Mouse (Mus musculus) liver, adult 2 months (tissue): ENCODE results near the gene Gnai2. TPM values are rescaled to one million over a fixed set of nuclear protein-coding genes. Genes with fewer than 3 reads are reported as not detected.

ENCODE experiments used
- DNase-seq: peaks from one replicate; pipeline ENCODE4 v3.0.0-alpha.2; 2011; ENCODE audit warnings: low read depth, low spot score; ENCODE audit errors: extremely low read depth
- H3K27ac ChIP-seq: fragments of 200-500 bp; replicated peaks from 2 replicates; pipeline ENCODE4 v1.5.1; 2012; ENCODE audit warnings: low read depth, mild to moderate bottlenecking, control low read depth, inconsistent platforms, low read length; ENCODE audit not compliant: insufficient read depth
- H3K27me3 ChIP-seq: fragments of 200-500 bp; 2 replicates; pipeline ENCODE4 v1.6.1; 2012; ENCODE audit warnings: mild to moderate bottlenecking, moderate library complexity, low read length, inconsistent platforms; ENCODE audit not compliant: control insufficient read depth, insufficient read depth
- H3K36me3 ChIP-seq: fragments of 200-500 bp; 2 replicates; pipeline ENCODE4 v1.6.1; 2012; ENCODE audit warnings: low read length, inconsistent platforms; ENCODE audit not compliant: control insufficient read depth, insufficient read depth
- H3K4me1 ChIP-seq: fragments of 200-500 bp; 2 replicates; pipeline ENCODE4 v1.6.1; 2011; ENCODE audit warnings: low read length; ENCODE audit not compliant: control insufficient read depth, insufficient read depth
- H3K4me3 ChIP-seq: fragments of 200-500 bp; 2 replicates; pipeline ENCODE4 v1.5.1; 2011; ENCODE audit warnings: low read depth, mild to moderate bottlenecking, control low read depth, low read length, moderate library complexity; ENCODE audit not compliant: insufficient read depth
- H3K79me2 ChIP-seq: fragments of 200-500 bp; 2 replicates; pipeline ENCODE4 v1.6.1; 2012; ENCODE audit warnings: inconsistent platforms, mild to moderate bottlenecking, low read length, moderate library complexity; ENCODE audit not compliant: control insufficient read depth, insufficient read depth
- H3K9ac ChIP-seq: fragments of 200-500 bp; 2 replicates; pipeline ENCODE4 v1.6.1; 2012; ENCODE audit warnings: low read depth, mild to moderate bottlenecking, control low read depth, inconsistent platforms, low read length
- CTCF ChIP-seq: fragments of 200-500 bp; IDR thresholded peaks from 2 replicates; pipeline ENCODE4 v1.5.1; 2011; ENCODE audit warnings: low read depth, low read length, control low read depth
- POLR2A ChIP-seq: fragments of 200-500 bp; IDR thresholded peaks from 2 replicates; pipeline ENCODE4 v1.6.1; 2011; ENCODE audit warnings: low read length, control low read depth; ENCODE audit not compliant: insufficient read depth; ENCODE audit errors: extremely low read depth
- WGBS: fragments of 180-500 bp; shearing (Covaris S2); methylation state at CpG from one replicate; pipeline ENCODE4 v1.1.7; 2018; 5-methylcytosine and 5-hydroxymethylcytosine counted together
- polyA plus RNA-seq: library from polyadenylated mRNA; depleted of rRNA; stranded (reverse); fragments of >200 nt; gene quantifications from 2 replicates; pipeline ENCODE4 v1.2.3, GENCODE M21; 2012
- total RNA-seq: library from RNA; depleted of rRNA; stranded (reverse); fragments of >200 nt; gene quantifications from 2 replicates; pipeline ENCODE4 v1.2.3, GENCODE M21; 2014

Gnai2 gene
- total and polyA plus RNA-seq, 2 experiments: 31.6 to 122 TPM

DNA sequence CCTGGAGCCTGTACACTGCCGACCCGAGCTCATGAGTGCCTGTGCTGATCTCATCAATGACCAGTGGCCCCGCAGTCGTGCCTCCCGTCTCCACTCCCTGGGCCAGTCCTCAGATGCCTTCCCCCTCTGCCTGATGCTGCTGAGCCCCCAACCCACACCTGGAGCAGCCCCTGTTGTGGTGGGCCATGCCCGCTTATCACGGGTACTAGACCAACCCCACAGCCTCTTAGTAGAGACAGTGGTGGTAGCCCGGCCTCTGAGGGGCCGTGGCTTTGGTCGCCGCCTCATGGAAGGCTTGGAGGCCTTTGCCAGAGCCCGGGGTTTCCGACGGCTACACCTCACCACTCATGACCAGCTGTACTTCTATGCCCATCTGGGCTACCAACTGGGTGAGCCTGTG, 52.0 kb downstream of the Gnai2 start:
- H3K27ac ChIP-seq: peak overlapping the region; percentile 13
- H3K79me2 ChIP-seq: peaks cover 5% of the 10 kb centered on the region; the same call in 1 of the 2 replicates
- no peak for DNase-seq
- H3K4me3 ChIP-seq: no peak overlapping the region
- H3K4me1 ChIP-seq: peaks cover 21% of the 10 kb centered on the region
- 89% methylated on average over 14 of the region's 14 CpGs for WGBS
- no peaks in the 10 kb centered on the region for H3K27me3 ChIP-seq
- peaks cover 2% of the 10 kb centered on the region; the same call in 1 of the 2 replicates for H3K36me3 ChIP-seq
- no peak overlapping the region for H3K9ac ChIP-seq
- TF ChIP-seq CTCF: no peak

DNA sequence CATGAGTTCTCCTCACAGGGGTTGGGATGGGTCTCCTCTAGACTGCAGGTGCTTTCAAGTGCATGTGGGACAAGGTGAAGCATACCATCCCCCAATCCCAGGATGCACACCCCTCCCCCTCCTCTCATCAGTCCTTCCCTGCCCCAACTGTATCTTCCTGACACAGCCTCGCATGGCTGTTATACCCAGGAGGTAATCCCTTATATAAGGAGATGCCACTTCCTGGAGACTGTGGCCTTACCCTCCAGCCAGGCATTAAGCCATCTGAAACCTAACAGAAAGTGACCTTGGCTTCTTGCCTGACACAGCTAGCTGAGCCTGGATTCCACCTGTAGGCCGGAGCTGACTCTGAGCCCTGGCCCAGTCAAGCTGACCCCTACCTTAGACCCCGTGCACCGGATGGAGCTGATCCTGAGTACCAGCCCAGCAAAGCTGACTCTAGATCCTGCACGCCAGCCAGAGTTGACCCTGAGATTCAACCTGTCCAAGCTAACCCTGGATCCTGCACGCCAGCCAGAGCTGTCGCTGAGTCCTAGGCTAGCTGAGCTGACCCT, 52.6 kb downstream of the Gnai2 start:
- TF ChIP-seq POLR2A (no peak), CTCF (no peak)
- H3K79me2 ChIP-seq: peaks cover 9% of the 10 kb centered on the region; the same call in 1 of the 2 replicates
- H3K36me3 ChIP-seq: peaks cover 2% of the 10 kb centered on the region; the same call in 1 of the 2 replicates
- H3K4me3 ChIP-seq: no peak overlapping the region
- no peaks in the 10 kb centered on the region for H3K27me3 ChIP-seq
- peak overlapping the region; percentile 28 for H3K27ac ChIP-seq
- peaks cover 21% of the 10 kb centered on the region for H3K4me1 ChIP-seq
- 22% methylated on average over 7 of the region's 7 CpGs for WGBS
- peak; percentile 80 for DNase-seq
- H3K9ac ChIP-seq: no peak overlapping the region

DNA sequence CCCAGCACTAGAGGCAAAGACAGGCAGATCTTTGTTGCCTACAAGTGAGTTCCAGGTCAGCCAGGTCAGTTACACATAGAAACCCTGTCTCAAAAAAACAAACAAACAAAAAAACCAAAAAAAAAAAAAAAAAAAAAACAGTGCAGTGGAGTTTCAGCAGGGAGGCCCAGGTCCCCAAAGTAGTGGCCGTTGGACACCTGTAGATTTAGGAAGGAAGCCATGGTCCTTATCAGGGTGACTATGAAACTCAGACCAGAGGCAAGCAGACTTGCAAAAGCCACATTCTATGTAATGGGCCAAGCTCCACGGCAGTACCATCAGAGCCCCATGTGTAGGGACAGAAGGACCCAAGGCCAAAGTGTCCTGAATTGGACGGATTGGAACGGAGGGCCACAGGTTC, 53.6 kb downstream of the Gnai2 start:
- Histone ChIP-seq H3K4me3 (no peak overlapping the region), H3K4me1 (peaks cover 21% of the 10 kb centered on the region), H3K27me3 (no peaks in the 10 kb centered on the region), H3K27ac (peak overlapping the region; percentile 57), H3K9ac (peak overlapping the region; percentile 74), H3K36me3 (peaks cover 2% of the 10 kb centered on the region; the same call in 1 of the 2 replicates), H3K79me2 (peaks cover 15% of the 10 kb centered on the region; the same call in 1 of the 2 replicates)
- peak; percentile 61 for DNase-seq
- WGBS: 33% methylated on average over 4 of the region's 4 CpGs
- TF ChIP-seq CTCF: no peak
- TF ChIP-seq POLR2A: no peak

GRCm38 (mm10) chr9:107580501-107581317, 54.5 kb downstream of the Gnai2 start, which contains the start of gene Hyal3:
Gene Hyal3, plus strand, starts transcription at chr9:107580818.
- Histone ChIP-seq H3K27me3 (no peaks in the 10 kb centered on the region), H3K36me3 (peaks cover 2% of the 10 kb centered on the region; the same call in 1 of the 2 replicates), H3K4me3 (peak within 1 kb of the TSS; percentile 67), H3K9ac (peak within 1 kb of the TSS; percentile 74), H3K27ac (peak within 1 kb of the TSS; percentile 57), H3K4me1 (peaks cover 26% of the 10 kb centered on the region), H3K79me2 (peaks cover 15% of the 10 kb centered on the region; the same call in 1 of the 2 replicates)
- WGBS: under 1% methylated on average over 32 of the region's 32 CpGs
- peak; percentile 95 for DNase-seq
- TF ChIP-seq POLR2A: peak; percentile 87
- TF ChIP-seq CTCF: no peak

DNA sequence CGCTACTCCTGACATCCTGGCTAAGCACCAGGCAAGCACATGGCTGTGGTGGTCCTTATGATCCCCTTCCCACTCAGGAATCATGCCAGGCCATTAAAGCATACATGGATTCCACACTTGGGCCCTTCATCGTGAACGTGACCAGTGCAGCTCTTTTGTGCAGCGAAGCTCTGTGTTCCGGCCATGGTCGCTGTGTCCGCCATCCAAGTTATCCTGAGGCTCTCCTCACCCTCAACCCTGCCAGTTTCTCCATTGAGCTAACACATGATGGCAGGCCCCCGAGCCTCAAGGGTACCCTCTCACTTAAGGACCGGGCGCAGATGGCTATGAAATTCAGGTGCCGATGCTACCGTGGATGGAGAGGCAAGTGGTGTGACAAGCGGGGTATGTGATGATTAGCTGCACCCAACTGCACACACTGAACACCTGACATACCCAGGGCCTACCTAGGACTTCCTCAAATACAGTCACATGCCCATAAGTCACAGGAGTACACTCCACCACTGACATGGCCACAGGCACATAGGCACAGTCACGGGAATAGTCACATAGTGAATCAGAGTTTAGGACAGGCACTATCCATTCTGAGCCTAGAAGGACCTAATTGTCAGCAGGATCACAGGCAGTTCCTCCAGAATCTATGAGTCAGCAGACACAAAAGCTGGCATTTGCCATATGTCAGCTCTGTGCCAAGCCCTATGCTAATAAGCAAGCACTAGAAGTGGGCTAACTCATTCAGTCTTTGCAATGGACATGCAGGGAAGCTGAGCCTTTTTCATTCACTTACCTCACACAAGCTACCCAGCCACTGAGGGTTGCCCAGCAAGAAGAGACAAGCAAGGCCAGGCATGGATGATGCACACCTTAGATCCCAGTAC, 55.9 kb downstream of the Gnai2 start:
- TF ChIP-seq POLR2A (no peak), CTCF (no peak)
- 91% methylated on average over 14 of the region's 14 CpGs for WGBS
- Histone ChIP-seq H3K27me3 (no peaks in the 10 kb centered on the region), H3K4me3 (peak overlapping the region; percentile 8), H3K4me1 (peaks cover 28% of the 10 kb centered on the region), H3K27ac (peak overlapping the region; percentile 20), H3K79me2 (peaks cover 15% of the 10 kb centered on the region; the same call in 1 of the 2 replicates), H3K9ac (peak overlapping the region; percentile 64), H3K36me3 (peaks cover 2% of the 10 kb centered on the region; the same call in 1 of the 2 replicates)
- DNase-seq: peak; percentile 39
